Mouse (Mus musculus): ENCODE measurements around the gene Jchain. TPM values are rescaled to one million over a fixed set of nuclear protein-coding genes. Genes with fewer than 3 reads are reported as not detected.
"Not testable (repeated sequence)": the region's sequence is repeated elsewhere in the genome, so short reads cannot be mapped to it uniquely, and the experiment has no call there.

Gene Jchain
- 1 to 10 TPM in 1 of 2 experiments, under 1 TPM in 1; 0.33 to 1.2 TPM for total RNA-seq (2021)
- long read RNA-seq, experiment 1, partial matches to known transcripts, result 0 of 2 reads
- long read RNA-seq, experiment 1, other reads (novel, unspliced or antisense), result 0 of 2 reads
- long read RNA-seq, experiment 2, result 0 reads

GRCm38 (mm10) chr5:88527657-88528056 lies at the start of gene Jchain:
Jchain (minus strand) TSS chr5:88527891.
- intact Hi-C loops (cut with DNase I), result no loop called here
- no peak for DNase-seq

GRCm38 (mm10) chr5:88575506-88576338 lies 48.0 kb upstream of the Jchain start:
- intact Hi-C loops (cut with DNase I), result no loop called here
- no peak for DNase-seq

- DNase-seq, result no peak
- intact Hi-C loops (cut with DNase I), result no loop called here
Observed at GRCm38 (mm10) chr5:88574829-88575228, 47.1 kb upstream of the Jchain start.

- intact Hi-C loops (cut with DNase I), result loop anchor here (5.0 to 10.0 kb wide), 2 partner anchors 103 to 195 kb away; partner anchors contain the start of gene Dck
- DNase-seq, result no peak
Observed at GRCm38 (mm10) chr5:88569541-88569940, 41.9 kb upstream of the Jchain start.

GRCm38 (mm10) chr5:88566034-88566841 lies 38.5 kb upstream of the Jchain start:
- DNase-seq, result no peak
- intact Hi-C loops (cut with DNase I), result loop anchor here (5.0 to 10.0 kb wide), 2 partner anchors 106 to 199 kb away; partner anchors contain the start of gene Dck

GRCm38 (mm10) chr5:88565148-88566033 lies 37.7 kb upstream of the Jchain start:
- peak; percentile 82 to 86 for DNase-seq
- intact Hi-C loops (cut with DNase I), result loop anchor here (5.0 to 10.0 kb wide), 2 partner anchors 107 to 199 kb away; partner anchors contain the start of gene Dck

- intact Hi-C loops (cut with DNase I), result loop anchor here (5.0 to 10.0 kb wide), 2 partner anchors 108 to 200 kb away; partner anchors contain the start of gene Dck
- peak; percentile 91 to 94 for DNase-seq
Observed at GRCm38 (mm10) chr5:88564501-88565147, 36.9 kb upstream of the Jchain start, which contains the start of gene Rufy3. Rufy3 (plus strand) TSS chr5:88565040.

- no peak for DNase-seq
- intact Hi-C loops (cut with DNase I), result loop anchor here (10.0 kb wide), 1 partner anchor 202 kb away; the partner anchor contains the start of gene Dck
Observed at GRCm38 (mm10) chr5:88562863-88563780, 35.4 kb upstream of the Jchain start.

GRCm38 (mm10) chr5:88561080-88561814 lies 33.6 kb upstream of the Jchain start:
- no peak for DNase-seq
- intact Hi-C loops (cut with DNase I), result loop anchor here (10.0 kb wide), 1 partner anchor 204 kb away; the partner anchor contains the start of gene Dck

- intact Hi-C loops (cut with DNase I), result no loop called here
- no peak for DNase-seq
Observed at GRCm38 (mm10) chr5:88558991-88559390, 31.3 kb upstream of the Jchain start.

- intact Hi-C loops (cut with DNase I), result no loop called here
- DNase-seq, result peak; percentile 94 to 96
Observed at GRCm38 (mm10) chr5:88554086-88554886, 26.6 kb upstream of the Jchain start, which contains the start of gene Utp3. Utp3 (plus strand) TSS chr5:88554462.

- no peak for DNase-seq
- intact Hi-C loops (cut with DNase I), result no loop called here
Observed at GRCm38 (mm10) chr5:88553271-88554085, 25.8 kb upstream of the Jchain start.

- DNase-seq, result no peak
- intact Hi-C loops (cut with DNase I), result no loop called here
Observed at GRCm38 (mm10) chr5:88545536-88545935, 17.8 kb upstream of the Jchain start.

- DNase-seq; intact Hi-C loops (cut with DNase I): not testable (repeated sequence)
Observed at GRCm38 (mm10) chr5:88544411-88544810, 16.7 kb upstream of the Jchain start.

GRCm38 (mm10) chr5:88542651-88543282 lies 15.1 kb upstream of the Jchain start:
- intact Hi-C loops (cut with DNase I), result no loop called here

More at GRCm38 (mm10) chr5:88542651-88543282, 15.1 kb upstream of the Jchain start:
- peak; percentile 28 to 72 for DNase-seq

Data from heart, postnatal 14 days (tissue).